Mouse (Mus musculus): ENCODE measurements at regions not wholly inside any gene's neighbourhood (a gene's known extent, or its start where the extent isn't known, plus 50 kb on each side); places are given as distances from the start of the nearest gene placed in this dataset.
"Not testable (repeated sequence)": the region's sequence is repeated elsewhere in the genome, so short reads cannot be mapped to it uniquely, and the experiment has no call there.

- intact Hi-C loops (cut with DNase I), result no loop called here
- no peak for DNase-seq (ENCODE audit: extremely low spot score in 1 of 2, low spot score in 2 of 2)
These were observed 338.4 kb upstream of the Gpc6 start for GRCm38 (mm10) chr14:116586742-116587141.

- intact Hi-C loops (cut with DNase I), result no loop called here
- DNase-seq (ENCODE audit: extremely low spot score in 1 of 2, low spot score in 2 of 2), result no peak
These were observed 335.6 kb upstream of the Gpc6 start for GRCm38 (mm10) chr14:116589529-116589928.

GRCm38 (mm10) chr14:116590111-116590510 is 335.0 kb upstream of the Gpc6 start:
- no peak for DNase-seq (ENCODE audit: extremely low spot score in 1 of 2, low spot score in 2 of 2)
- intact Hi-C loops (cut with DNase I), result no loop called here

GRCm38 (mm10) chr14:116608130-116608529 is 317.0 kb upstream of the Gpc6 start:
- DNase-seq (ENCODE audit: extremely low spot score in 1 of 2, low spot score in 2 of 2), result no peak
- intact Hi-C loops (cut with DNase I), result no loop called here

- intact Hi-C loops (cut with DNase I), result no loop called here
These were observed 313.9 kb upstream of the Gpc6 start for GRCm38 (mm10) chr14:116611210-116611609.

GRCm38 (mm10) chr14:116632181-116632580 is 292.9 kb upstream of the Gpc6 start:
- intact Hi-C loops (cut with DNase I), result no loop called here
- peak; percentile 26 to 41 for DNase-seq (ENCODE audit: extremely low spot score in 1 of 2, low spot score in 2 of 2)

More at GRCm38 (mm10) chr14:116611210-116611609, 313.9 kb upstream of the Gpc6 start:
- no peak for DNase-seq (ENCODE audit: extremely low spot score in 1 of 2, low spot score in 2 of 2)

GRCm38 (mm10) chr14:116642091-116642490 is 283.0 kb upstream of the Gpc6 start:
- no peak for DNase-seq (ENCODE audit: extremely low spot score in 1 of 2, low spot score in 2 of 2)

GRCm38 (mm10) chr14:116651897-116652296 is 273.2 kb upstream of the Gpc6 start:
- intact Hi-C loops (cut with DNase I), result no loop called here
- DNase-seq (ENCODE audit: extremely low spot score in 1 of 2, low spot score in 2 of 2), result no peak

More at GRCm38 (mm10) chr14:116642091-116642490, 283.0 kb upstream of the Gpc6 start:
- intact Hi-C loops (cut with DNase I), result no loop called here

- intact Hi-C loops (cut with DNase I), result no loop called here
- no peak for DNase-seq (ENCODE audit: extremely low spot score in 1 of 2, low spot score in 2 of 2)
These were observed 241.2 kb upstream of the Gpc6 start for GRCm38 (mm10) chr14:116683909-116684308.

- intact Hi-C loops (cut with DNase I), result no loop called here
- DNase-seq (ENCODE audit: extremely low spot score in 1 of 2, low spot score in 2 of 2), result no peak
These were observed 227.4 kb upstream of the Gpc6 start for GRCm38 (mm10) chr14:116697675-116698074.

GRCm38 (mm10) chr14:116698437-116698836 is 226.7 kb upstream of the Gpc6 start:
- intact Hi-C loops (cut with DNase I), result no loop called here
- no peak for DNase-seq (ENCODE audit: extremely low spot score in 1 of 2, low spot score in 2 of 2)

GRCm38 (mm10) chr14:116734596-116734995 is 190.5 kb upstream of the Gpc6 start:
- intact Hi-C loops (cut with DNase I), result not testable (repeated sequence)

GRCm38 (mm10) chr14:116754438-116755157 is 170.5 kb upstream of the Gpc6 start:
- intact Hi-C loops (cut with DNase I), result no loop called here
- no peak for DNase-seq (ENCODE audit: extremely low spot score in 1 of 2, low spot score in 2 of 2)

More at GRCm38 (mm10) chr14:116734596-116734995, 190.5 kb upstream of the Gpc6 start:
- not testable (repeated sequence) for DNase-seq (ENCODE audit: extremely low spot score in 1 of 2, low spot score in 2 of 2)

- DNase-seq (ENCODE audit: extremely low spot score in 1 of 2, low spot score in 2 of 2), result no peak
- intact Hi-C loops (cut with DNase I), result no loop called here
These were observed 163.7 kb upstream of the Gpc6 start for GRCm38 (mm10) chr14:116761429-116761828.

- no peak for DNase-seq (ENCODE audit: extremely low spot score in 1 of 2, low spot score in 2 of 2)
- intact Hi-C loops (cut with DNase I), result no loop called here
These were observed 154.0 kb upstream of the Gpc6 start for GRCm38 (mm10) chr14:116771120-116771519.

- intact Hi-C loops (cut with DNase I), result no loop called here
These were observed 153.4 kb upstream of the Gpc6 start for GRCm38 (mm10) chr14:116771671-116772070.

GRCm38 (mm10) chr14:116779661-116780060 is 145.5 kb upstream of the Gpc6 start:
- peak in 1 of 2 experiments; percentile 40 for DNase-seq (ENCODE audit: extremely low spot score in 1 of 2, low spot score in 2 of 2)
- intact Hi-C loops (cut with DNase I), result no loop called here

More at GRCm38 (mm10) chr14:116771671-116772070, 153.4 kb upstream of the Gpc6 start:
- DNase-seq (ENCODE audit: extremely low spot score in 1 of 2, low spot score in 2 of 2), result no peak

GRCm38 (mm10) chr14:116783840-116784239 is 141.3 kb upstream of the Gpc6 start:
- DNase-seq (ENCODE audit: extremely low spot score in 1 of 2, low spot score in 2 of 2), result no peak
- intact Hi-C loops (cut with DNase I), result no loop called here

GRCm38 (mm10) chr14:116806504-116806903 is 118.6 kb upstream of the Gpc6 start:
- no peak for DNase-seq (ENCODE audit: extremely low spot score in 1 of 2, low spot score in 2 of 2)

GRCm38 (mm10) chr14:116808581-116808980 is 116.5 kb upstream of the Gpc6 start:
- no peak for DNase-seq (ENCODE audit: extremely low spot score in 1 of 2, low spot score in 2 of 2)
- intact Hi-C loops (cut with DNase I), result no loop called here

More at GRCm38 (mm10) chr14:116806504-116806903, 118.6 kb upstream of the Gpc6 start:
- intact Hi-C loops (cut with DNase I), result no loop called here

All from left cerebral cortex, postnatal 10 days (tissue).